Mouse (Mus musculus) frontal cortex, postnatal 10 days (tissue): ENCODE results near the gene Taf12.

Source experiments
- DNase-seq, 2 experiments: peaks; one replicate each; pipeline ENCODE4 v3.0.0; 2022; ENCODE audit warnings: low spot score in 2 of 2, mixed read lengths in 1 of 2

Gene Taf12

DNA sequence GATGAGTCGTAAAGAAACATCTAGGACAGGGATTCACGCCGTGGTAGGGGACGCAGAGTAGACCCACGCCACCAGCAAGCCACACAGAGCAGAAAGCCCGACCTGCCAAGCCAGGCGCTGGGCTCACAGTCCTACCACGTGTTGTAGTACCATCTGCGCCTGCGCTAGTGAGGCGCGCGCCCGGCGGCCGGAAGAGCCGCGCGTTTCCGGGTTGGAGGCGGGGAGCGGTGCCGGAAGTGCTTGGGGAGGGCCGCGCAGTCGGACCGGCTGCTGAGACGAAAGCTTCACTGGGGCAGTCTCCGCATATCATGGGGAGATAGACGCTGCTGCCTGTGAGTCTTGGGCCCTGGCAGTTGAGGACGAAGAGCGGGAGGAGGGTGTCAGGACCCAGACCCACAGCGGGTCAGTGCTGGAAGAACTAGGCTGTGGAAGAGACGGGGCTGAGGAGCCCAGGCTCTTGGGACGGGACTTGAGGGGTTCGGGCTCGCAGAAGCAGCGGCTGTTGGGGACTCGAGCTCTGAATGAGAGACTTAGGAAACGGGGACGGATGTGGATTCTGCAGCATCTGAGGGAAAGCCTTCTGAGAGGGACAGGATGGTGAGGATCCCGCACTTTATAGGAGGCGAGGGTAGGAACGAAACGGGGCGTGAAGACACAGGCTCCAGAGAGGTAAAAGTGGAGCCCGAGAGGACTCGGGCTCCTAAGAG, at the start of gene Taf12:
Gene Taf12 (plus strand): TSS at position 220 of the 707 bp plus-strand sequence.
- peak; percentile 86 to 92 for DNase-seq

DNA sequence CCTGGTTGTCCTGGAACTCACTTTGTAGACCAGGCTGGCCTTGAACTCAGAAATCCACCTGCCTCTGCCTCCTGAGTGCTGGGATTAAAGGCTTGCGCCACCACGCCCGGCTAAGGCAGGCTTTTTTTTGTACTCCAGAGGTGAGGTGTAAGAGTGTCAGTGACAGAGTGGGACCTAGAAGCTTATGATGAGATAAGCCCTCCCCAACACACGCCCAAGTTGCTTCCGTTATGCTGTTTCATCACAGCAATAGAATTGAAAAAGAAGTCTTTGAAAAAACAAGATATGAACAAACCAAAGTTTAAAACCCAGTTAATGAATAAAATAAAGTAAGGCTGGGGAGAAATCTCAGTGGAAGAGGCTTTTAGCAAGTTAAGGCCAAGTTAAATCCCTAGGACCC, 43.8 kb upstream of the Taf12 start:
- no peak for DNase-seq

DNA sequence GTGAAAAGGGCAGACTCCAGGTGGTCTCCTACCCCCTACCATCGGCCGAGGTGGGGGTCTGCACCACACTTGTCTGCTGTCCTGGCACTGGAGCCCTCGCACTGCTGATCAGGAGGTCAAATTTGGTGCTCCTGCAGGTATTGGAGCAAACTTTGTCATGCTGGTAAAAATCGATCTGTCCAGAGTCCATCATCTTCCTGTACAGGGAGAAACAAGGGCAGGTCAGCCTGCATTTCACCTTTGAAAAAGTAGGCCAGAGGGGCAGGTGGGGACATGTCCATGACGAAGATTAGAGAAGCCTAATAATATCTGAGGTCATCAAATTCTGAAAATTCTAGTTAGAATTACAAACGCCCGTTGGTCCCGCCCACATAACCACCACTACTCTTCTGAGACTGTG, 39.5 kb upstream of the Taf12 start:
- DNase-seq: no peak

DNA sequence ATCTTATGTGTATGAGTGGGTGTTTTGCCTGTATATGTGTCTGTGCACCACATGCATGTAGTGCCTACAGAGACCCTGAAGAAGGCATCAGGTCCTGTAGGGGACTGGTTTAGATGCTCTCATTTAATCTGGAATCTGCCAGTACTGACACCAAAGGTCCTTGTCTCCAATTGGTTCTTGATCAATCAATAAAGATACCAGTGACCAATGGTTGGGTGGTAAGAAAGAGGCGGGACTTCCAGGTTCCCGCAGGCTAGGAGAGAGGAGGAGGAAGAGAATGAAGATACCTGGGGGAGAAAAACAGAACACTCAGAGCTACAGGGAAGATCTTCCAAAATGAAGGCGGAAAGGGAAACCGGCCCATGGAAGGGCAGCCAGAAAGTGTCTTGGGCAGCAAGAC, 35.8 kb upstream of the Taf12 start:
- no peak for DNase-seq

DNA sequence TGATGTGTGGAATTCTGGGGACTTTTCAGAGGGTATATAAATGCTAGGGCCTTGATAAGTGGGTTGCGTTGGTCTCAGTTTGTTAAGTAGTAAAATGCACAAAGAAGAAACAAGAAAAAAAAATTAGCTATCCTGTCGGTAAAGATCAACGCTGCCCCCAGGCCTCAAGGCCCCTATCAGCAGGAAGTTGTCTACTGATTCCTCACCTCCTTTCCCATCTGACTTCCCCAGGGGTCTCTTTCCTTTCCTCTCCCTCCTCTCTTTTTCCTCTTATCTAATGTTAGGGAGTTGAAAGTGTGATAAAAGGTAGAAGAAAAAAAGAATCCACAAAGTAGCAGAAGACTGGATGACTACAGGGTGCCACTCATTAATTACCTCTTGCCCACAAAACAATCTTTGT, 33.8 kb upstream of the Taf12 start:
- no peak for DNase-seq

DNA sequence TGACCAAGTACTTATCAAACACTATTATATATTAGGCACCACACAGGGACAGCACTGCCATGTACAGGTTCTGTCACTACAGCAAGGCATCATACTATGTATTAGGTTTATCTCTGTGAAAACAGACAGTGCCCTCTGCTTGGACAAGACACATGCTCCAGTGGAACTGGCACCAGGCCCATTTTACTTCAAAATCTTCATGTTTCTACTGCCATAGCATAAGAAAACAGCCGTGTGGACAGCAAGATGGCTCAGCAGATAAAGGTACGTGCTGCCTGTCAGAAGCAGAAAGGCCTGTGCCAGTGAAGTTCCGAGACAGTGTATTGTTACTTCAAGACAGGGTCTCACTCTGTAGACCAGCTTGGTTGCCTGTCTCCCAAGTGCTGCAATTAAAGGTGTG, 33.0 kb upstream of the Taf12 start:
- no peak for DNase-seq

DNA sequence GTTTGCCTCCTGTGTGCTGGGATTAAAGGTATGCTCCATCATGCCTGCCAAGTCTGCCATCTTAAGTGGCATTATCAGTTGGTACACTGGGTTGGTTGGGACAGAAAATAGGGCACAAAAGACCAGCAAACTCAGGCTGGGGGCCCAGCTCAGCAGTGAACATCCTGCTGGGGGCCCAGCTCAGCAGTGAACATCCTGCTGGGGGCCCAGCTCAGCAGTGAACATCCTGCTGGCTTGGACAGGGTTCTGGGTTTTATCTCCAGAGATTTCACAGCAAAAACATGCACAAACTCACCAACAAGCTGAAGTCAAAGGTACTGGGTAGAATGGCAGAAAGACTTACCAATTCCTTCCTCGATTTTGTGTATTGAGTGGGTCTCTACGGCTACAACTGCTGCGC, 28.5 kb upstream of the Taf12 start:
- no peak for DNase-seq

DNA sequence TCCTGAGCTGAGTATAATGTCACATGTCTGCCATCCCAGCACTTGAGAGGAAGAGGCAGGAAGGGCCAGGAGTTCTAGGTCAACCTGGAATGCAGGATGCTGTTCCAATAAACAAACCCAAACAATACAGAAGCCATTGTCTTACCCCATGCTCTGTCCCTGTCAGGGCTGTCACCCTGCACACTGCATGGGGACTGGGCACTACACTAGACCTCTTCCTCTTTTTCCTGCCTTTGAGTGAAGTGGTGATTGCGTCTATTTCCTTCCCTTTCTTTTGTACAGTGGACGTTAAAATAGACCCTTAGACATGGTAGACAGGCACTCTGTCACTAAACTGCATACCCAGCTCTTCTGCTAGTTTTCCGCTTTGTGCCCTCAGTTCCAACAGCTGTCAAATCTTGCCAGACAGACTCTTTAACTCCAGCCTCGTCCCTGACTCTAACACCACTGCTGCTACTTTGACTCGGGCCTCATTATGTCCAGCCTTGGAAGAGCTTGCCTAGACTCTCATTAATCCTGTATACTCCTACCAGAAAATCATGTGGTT, 26.7 kb upstream of the Taf12 start:
- no peak for DNase-seq

DNA sequence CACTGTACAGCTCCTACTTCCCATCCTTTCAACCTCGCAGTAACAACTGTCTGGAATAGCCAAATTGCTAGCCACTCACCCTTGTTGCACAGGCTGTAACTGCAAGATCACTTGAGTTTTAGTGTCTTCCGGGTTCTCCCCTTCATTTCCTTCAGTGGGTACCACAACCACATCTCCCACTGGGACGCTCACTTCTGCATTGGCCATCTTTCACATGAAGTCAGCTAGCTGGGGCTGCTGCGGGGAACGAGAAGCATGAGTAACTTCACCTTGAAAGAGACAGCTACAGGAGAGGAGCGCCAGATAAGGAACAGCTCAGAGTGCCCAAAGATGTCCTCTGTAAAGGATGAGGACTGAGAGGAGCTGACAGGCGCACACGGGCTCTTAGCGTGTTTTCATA, 22.6 kb upstream of the Taf12 start:
- no peak for DNase-seq

DNA sequence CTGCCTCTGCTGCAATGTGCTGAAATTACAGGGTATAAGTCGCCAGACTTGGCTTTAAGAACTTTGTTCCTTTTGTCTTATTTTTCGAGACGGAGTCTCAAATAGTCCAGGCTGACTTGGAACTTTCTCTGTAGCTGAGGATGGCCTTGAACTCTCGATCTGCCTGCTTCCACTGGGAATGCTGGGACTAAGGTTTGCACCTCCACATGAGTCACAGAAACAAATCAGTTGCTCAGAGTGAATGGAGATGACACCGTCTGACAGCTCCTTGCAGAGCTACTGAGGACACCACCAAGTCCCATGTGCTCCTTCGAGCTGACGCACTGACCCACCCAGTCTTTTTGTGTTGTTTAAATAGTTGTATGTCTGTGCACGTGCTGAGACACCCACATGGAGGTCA, 21.0 kb upstream of the Taf12 start:
- no peak for DNase-seq

DNA sequence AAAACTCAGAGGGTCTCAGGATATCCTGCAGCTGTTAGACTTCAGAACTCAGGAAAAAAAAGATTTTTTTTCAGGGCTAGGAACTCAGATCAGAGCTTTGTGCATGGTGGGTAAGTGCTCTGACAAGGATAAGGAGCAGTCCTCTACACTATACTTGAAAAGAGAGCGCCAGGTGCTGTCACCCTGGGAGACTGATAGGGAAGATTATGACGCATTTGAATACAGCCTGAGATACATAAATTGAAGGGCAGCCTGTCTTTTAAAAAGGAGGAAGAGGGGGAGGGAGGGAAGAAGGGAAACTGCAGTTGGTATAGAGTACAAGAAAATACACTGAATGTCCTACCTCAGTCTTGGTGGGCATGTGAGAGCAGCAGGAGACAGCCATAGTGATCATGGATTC, 20.6 kb upstream of the Taf12 start:
- no peak for DNase-seq

DNA sequence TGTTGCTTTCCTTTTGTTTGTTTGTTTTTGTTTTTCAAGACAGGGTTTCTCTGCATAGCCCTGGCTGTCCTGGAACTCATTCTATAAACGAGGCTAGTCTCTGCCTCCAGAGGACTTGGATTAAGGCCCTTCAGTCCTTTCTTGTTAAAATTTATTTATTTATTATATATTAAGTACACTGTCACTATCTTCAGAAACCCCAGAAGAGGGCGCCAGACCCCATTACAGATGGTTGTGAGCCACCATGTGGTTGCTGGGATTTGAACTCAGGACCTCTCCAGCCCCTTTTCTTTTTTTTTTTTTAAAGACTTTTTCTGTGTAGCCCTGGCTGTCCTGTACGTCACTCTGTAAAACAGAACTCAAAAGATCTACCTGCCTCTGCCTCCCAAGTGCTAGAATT, 19.2 kb upstream of the Taf12 start:
- no peak for DNase-seq

DNA sequence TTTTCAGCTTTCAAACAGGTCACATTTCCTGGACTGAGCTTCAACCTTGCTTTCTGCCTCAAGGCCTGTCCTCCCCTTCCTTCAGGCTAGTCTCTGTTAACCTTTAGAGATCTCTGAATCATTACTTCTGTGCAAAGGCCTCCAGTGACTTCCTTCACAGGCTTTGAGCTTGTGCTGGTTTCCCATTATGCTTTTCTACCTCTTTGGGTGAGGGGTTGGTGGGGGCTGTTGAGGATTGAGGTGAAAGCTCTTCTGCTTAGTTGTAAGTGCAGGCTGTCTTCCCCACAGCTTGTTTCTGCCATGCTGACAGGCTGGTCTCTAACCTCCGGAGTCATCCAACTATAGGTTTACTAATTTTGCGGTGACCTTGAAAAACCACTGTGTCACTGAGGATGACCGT, 17.8 kb upstream of the Taf12 start:
- DNase-seq: no peak

DNA sequence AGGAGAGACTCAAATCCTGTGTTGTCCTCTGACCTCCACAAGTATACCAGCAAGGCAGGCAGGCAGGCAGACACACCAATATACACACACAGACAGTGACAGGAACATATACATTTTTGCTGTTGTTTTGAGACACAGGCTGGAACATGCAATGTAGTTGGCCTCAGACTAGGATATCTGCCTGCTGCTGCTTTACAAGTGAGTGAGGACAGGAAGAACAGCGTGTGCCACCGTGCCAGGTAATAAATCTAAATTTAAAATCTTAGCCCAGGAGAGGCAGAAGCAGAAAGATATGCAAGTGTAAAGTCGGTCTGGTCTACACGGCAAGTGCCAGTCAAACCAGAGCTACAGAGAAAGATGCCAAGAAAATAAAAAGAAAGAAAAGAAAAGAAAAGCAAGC, 14.9 kb upstream of the Taf12 start:
- DNase-seq: no peak

DNA sequence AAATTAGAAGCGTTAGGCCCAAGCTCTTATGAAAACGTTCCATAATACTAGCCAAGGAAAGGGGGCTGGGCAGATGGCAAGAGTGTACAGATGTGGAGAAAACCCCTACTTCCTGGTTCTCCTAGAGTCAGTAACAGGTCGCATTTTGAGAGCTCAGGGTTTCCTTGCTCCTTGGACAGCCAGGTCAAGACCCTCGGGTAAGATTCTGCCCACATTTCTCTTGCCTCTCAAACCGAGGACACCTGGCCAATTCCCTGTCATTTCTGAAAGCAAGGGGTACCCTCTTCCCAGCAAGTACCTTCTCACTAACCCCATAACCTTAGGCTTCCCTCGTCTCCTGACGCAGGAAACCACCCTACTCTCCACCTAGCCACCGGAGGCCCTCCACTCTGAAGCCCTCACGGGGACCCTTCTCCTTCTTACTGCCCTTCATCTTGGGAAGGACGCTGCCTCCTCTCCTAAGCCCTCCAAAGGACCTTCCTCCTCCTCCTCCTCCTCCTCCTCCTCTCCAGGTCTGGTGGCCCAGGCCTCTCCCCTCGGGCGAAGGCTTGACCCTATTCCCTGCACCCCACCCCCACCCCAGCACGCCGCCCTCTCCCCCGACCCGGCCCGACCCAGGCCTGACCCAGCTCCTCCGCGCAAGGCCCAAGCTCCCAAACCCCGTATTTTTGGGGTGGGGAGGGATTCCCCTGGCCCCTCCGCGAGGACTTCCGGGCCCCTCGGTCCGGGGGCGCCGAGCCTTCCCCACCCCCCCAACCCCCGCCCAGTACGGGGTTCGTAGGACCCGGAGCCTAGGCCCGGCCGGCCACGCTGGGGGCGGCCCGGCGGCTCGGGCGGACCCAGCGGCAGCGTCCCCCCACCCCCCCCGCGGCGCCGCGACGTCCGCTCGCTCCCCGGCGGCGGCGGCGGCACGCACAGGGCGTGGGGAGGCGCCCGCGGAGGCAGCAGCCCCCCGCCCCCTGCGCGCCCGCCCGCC, 13.5 kb upstream of the Taf12 start:
- peak in 1 of 2 experiments; percentile 36 for DNase-seq

DNA sequence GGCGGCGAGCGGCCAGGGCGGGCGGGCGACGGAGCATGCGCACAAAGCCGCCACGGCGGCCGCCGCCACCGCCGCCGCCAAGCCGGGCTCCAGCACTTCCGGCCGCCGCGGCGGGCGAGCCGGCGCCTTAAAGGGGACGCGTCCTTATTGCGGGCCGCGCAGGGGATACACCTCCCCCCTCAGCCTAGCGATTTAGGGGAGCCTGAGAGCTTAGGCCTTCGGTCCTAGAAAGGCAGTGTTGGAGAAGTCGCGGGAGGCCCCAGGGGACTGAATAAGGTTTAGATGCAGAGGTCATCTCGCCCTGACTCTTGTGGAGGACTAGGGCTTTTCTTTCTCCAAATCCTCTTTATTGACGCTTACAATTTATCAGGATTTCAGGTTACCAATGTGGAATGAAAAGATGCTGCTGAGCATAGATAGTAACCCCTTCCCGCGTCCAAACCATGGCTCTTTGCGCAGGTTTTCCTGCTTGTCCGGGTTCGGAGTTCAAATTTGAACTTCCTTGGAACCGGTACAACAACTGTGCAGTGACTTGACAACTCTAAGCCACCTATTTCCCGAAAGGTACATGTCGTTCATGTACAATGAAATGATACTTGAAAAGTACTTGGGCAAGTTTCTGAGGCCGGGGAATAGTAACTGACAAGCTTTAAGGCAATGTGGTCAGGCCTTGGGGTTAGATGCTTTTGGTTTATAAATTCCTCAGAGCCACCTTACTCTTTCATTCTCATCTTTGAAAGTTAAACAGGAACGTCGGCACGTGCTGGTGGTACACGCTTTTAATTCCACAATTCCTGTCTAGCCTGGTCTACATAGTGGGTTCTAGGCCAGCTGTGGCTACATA, 12.4 kb upstream of the Taf12 start, which contains the start of gene Gmeb1:
Gene Gmeb1 (minus strand): TSS at position 89 of the 844 bp plus-strand sequence.
- DNase-seq: peak; percentile 55 to 75

DNA sequence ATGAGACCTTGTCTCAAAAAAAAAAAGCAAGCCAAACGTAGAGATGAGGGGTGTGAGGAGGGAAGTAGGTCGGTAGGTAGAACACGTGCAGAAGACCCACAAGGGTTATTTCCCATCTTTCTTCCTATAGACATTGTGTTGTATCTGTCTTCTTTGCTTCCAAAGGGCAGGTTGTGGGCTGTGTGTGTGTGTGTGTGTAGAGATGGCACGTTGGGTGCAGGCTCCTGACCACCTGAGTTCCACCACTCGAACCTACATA, 11.9 kb upstream of the Taf12 start:
- DNase-seq: no peak

DNA sequence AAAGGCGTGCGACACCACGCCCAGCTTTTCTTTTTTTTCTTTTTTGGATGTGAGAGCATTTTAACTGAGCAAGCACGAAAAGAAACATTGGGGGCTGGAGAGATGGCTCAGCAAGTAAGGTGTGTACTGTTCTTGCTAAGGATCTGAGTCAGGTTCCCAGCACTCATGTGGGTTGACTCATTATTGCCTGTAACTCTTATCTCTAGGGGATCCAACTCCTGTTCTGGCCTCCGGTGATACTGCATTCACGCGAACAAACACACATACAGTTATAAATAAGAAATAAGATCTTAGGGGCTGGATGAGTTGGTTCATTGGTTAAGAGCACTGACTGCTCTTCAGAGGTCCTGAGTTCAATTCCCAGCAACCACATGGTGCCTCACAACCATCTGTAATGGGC, 10.9 kb upstream of the Taf12 start:
- no peak for DNase-seq

DNA sequence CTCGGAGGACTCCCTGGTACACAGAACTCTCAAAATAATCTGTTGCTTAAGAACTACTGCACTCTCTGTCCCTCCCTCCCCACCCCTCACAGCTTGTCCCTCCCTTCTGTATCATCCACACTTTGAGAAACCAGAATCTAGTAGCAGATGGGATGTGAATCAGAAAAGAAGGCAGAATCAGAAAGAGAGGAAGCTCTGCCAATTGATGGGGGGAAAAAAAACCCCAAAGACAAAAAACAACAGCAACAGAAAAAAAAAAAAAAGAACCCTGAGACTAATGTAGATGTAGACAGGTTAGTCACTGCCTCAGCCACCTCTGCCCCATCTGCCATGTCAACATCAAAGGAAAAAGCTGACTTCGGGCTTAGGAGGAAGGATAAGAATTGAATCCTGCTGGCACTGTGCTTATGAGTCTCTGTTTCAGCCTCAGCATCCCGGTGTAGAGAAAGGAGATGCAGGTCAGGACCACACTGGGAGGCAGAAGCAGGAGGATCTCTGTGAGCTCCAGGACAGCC, 7.3 kb upstream of the Taf12 start:
- DNase-seq: no peak

DNA sequence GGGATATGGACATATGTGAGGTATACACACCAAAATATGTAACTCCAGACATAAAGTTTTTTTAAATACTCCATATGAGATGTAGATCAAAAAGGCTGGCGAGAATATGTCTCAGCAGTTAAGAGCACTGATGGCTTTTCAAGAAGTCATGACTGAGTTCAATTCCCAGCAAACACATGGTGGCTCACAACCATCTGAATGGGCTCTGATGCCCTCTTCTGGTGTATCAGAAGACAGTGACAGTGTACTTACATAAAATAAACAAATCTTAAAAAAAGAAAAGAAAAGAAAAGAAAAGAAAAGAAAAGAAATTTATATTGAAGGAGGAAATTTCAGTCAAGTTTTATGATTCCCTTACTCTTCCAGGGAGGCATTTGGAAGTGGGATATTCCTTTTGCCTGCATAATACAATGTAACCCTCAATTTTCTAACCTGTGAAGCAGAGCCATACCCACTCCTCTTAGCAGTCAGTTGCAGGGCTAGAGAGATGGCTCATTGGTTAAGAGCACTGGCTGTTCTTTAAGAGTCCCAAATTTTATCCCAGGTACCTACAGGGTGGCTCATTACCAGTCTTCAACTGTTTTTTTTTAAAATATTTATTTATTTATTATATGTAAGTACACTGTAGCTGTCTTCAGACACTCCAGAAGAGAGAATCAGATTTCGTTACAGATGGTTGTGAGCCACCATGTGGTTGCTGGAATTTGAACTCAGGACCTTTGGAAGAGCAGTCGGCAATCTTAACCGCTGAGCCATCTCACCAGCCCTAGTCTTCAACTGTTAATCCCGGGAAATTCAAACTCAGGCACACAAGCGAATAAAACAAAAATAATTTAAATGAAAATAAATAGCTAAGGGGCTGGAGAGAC, 5.1 kb upstream of the Taf12 start:
- DNase-seq: no peak
